26 mouse cellular contexts compared by ENCODE assay signal in genomic region chr5:110300591-110300990, GRCm38 (mm10). TPM values are rescaled to one million over a fixed set of nuclear protein-coding genes. Genes with fewer than 3 reads are reported as not detected.
DNase-seq lines count a peak whose midpoint lies in the region; ATAC-seq lines count a peak whose summit lies in the region.
"Had no signal": no experiment of that assay in that cellular context is flagged by ENCODE, and none has a peak within 500 bp of the region (broad histone marks: within the 10 kb centered on the region; RNA-seq: fewer than 3 reads in every experiment).

No protein-coding gene starts in this region.

- ATAC-seq in CD4-positive, CD25-positive, alpha-beta regulatory T cell, adult 4 months, result peak; percentile 32
- ATAC-seq: forebrain, embryonic 14.5 days; forebrain, embryonic 16.5 days; Patski had no signal

- DNase-seq in A20 (ENCODE audit: low read depth, low spot score), result peak; percentile 82
- DNase-seq in induced T-regulatory cell, adult 2 months (ENCODE audit: low read depth), result peak; percentile 16
- peak; percentile 51 for DNase-seq in splenic B cell, adult 2 months (ENCODE audit: low read depth, low spot score)
- no peak for DNase-seq in Muller cell, postnatal 12 days (ENCODE audit: inconsistent ontology term)
- DNase-seq in adrenal gland, adult (ENCODE audit: inconsistent age in 2 of 2, low spot score in 1 of 2), result no peak
- DNase-seq in kidney, adult 9 months, result no peak
- DNase-seq: adrenal gland, adult 8-10 months; adrenal gland, postnatal 14 days; adrenal gland, postnatal 36 days; cerebellum, adult 11-12 months; cerebellum, adult 2 months; cerebellum, adult 9-11 months; cerebellum, postnatal 25 days had no signal

- no peaks in the 10 kb centered on the region for H3K36me3 ChIP-seq in splenic B cell, adult 2 months (ENCODE audit: control insufficient read depth, insufficient read depth, low read length, poor library complexity, severe bottlenecking)

- no peaks in the 10 kb centered on the region for H3K27me3 ChIP-seq in splenic B cell, adult 2 months (ENCODE audit: control insufficient read depth, insufficient read depth, low read length, poor library complexity, severe bottlenecking)
- H3K27me3 ChIP-seq: embryonic facial prominence, embryonic 13.5 days; embryonic facial prominence, embryonic 15.5 days; forebrain, embryonic 12.5 days; Patski had no signal

RNA-seq across cellular contexts. Expression of gene Pole, which starts 14.5 kb away (rescaled TPM):
- 1 to 10 TPM; 4.8 to 6.5 TPM for polyA plus RNA-seq in CD4-positive, CD25-positive, alpha-beta regulatory T cell, adult 4 months (2017; shearing (Covaris generic))

RNA-seq across cellular contexts. Expression of gene Pxmp2, which starts 14.6 kb away (rescaled TPM):
- polyA plus RNA-seq in CD4-positive, CD25-positive, alpha-beta regulatory T cell, adult 4 months (2017; shearing (Covaris generic)), result 1 to 10 TPM; 1.1 to 2.7 TPM

RNA-seq across cellular contexts. Expression of gene Pgam5, which starts 30.9 kb away (rescaled TPM):
- 10 to 100 TPM; 29.2 to 31.7 TPM for polyA plus RNA-seq in CD4-positive, CD25-positive, alpha-beta regulatory T cell, adult 4 months (2017; shearing (Covaris generic))

RNA-seq across cellular contexts. Expression of gene P2rx2, which starts 42.4 kb away (rescaled TPM):
- not detected for polyA plus RNA-seq in CD4-positive, CD25-positive, alpha-beta regulatory T cell, adult 4 months (2017; shearing (Covaris generic))
- polyA plus RNA-seq: erythroblast, embryonic 14.5 days had no signal

RNA-seq across cellular contexts. Expression of gene Lrcol1, which starts 43.9 kb away (rescaled TPM):
- not detected for polyA plus RNA-seq in CD4-positive, CD25-positive, alpha-beta regulatory T cell, adult 4 months (2017; shearing (Covaris generic))
- polyA plus RNA-seq: C2C12; cerebellum, adult 2 months; cortical plate, adult 2 months; embryonic facial prominence, embryonic 11.5 days; embryonic facial prominence, embryonic 13.5 days; embryonic facial prominence, embryonic 15.5 days; erythroblast, embryonic 14.5 days; forebrain, embryonic 10.5 days; forebrain, embryonic 12.5 days; forebrain, embryonic 14.5 days; forebrain, embryonic 16.5 days; frontal cortex, adult 2 months; Patski had no signal

Comparison
In these comparisons a context has a peak if more than half of its experiments do, and no peak if none do; other contexts are left out.
1. DNase-seq: peak in A20 (single experiment), induced T-regulatory cell, adult 2 months (single experiment) and splenic B cell, adult 2 months (single experiment); none in Muller cell, postnatal 12 days (single experiment), adrenal gland, adult (0 of 2) and kidney, adult 9 months (single experiment).